Mouse (Mus musculus): Measurements from ENCODE around the gene Ager.

Gene Ager

DNA sequence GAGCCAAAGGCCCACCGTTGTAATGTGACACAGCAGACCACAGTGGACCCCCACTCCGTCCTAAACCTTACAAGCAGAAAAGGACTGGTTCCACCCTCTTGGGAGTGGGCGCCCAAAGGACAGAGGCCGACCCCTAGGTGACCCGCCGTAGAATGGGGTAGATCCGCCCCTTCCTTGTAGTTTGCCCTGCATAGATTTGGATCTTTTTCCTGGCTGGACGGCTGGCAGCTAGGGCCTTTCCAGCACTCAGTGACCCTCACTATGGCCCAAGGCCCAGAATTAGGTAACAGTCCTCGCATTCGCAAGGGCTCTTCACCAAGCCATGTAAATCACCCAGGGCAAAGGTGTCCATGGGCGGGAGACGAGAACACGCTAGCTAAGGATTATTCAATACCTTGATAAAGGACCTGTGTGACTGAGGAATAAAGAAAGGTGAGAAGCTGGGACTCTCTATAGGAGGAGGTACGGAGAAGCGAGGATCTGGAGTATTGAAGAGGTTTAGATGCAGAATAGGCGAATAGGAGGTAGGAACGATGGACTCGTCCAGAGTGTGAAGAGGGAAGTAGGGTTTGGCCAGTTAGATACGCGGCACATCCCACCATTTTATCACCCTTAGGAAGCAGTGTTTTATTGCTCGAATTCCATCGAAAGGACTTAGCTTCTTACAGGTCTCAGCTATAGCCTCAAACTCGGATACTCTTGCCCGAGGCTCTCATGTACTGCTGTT is 7.0 kb downstream of the Ager start:
- peak; percentile 77 for DNase-seq (ENCODE audit: low read depth, low spot score)

- peak; percentile 98 for DNase-seq (ENCODE audit: low read depth, low spot score)
Measured at GRCm38 (mm10) chr17:34605609-34606008, 7.9 kb downstream of the Ager start.

DNA sequence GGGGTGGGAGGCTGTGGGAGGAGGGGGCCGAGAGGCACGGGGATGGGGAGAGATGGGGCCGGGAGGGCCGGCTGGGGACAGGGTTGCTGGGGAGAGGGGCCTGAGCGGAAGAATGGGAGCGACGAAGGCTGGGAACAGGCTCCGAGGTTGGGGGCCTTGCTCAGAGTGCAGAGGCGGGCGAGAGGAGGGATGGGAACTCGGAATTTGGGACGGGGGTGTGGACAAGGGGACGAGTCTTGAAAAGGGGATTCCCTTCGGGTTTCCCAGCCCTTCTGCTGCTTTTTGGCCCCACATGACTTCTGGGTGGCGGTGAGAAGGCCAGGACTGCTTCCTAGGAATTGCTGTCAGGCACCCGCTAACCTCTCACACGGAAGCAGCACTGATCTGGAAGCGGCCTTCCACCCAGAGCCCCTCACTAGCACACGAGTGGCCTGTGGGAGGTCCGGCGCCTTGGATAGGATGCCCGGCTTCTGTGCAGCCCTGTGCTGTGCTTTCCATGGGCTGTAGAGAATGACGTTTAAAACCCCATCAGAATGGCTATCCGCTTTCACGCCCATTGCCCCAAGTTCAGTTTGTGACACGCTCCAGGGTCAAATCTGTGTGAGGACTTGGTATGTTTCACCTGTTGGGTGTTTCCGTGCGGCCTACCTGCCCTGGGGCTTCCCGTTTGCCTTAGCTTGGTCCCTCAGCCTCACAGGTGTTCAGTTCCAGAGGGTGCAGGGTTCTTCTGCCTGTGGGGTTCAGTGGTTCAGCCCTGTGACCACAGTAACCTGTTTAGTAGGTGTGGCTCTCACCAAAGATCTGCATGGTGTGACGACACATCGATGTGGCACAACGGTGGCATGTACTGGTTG is 8.8 kb downstream of the Ager start:
- peak; percentile 52 for DNase-seq (ENCODE audit: low read depth, low spot score)

GRCm38 (mm10) chr17:34607997-34608396 is 10.3 kb downstream of the Ager start:
- DNase-seq (ENCODE audit: low read depth, low spot score), result no peak

DNA sequence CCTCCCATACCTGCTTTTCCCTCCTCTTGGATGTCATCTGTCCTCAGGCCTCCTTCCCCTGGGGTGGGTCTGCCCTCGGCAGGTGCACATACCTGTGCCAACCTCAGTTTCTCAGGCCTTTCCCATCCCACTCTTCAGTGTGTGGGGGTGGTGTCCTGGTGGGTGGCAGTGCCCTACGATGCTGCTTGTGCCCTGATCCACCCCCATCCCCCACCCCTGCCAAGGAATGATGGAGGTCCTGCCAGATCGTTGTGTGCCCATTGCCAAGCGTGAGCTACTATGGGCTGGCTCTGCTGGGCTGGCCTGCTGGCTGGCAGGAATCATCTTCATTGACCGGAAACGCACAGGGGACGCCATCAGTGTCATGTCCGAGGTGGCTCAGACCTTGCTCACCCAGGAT is 13.4 kb downstream of the Ager start:
- no peak for DNase-seq (ENCODE audit: low read depth, low spot score)

DNA sequence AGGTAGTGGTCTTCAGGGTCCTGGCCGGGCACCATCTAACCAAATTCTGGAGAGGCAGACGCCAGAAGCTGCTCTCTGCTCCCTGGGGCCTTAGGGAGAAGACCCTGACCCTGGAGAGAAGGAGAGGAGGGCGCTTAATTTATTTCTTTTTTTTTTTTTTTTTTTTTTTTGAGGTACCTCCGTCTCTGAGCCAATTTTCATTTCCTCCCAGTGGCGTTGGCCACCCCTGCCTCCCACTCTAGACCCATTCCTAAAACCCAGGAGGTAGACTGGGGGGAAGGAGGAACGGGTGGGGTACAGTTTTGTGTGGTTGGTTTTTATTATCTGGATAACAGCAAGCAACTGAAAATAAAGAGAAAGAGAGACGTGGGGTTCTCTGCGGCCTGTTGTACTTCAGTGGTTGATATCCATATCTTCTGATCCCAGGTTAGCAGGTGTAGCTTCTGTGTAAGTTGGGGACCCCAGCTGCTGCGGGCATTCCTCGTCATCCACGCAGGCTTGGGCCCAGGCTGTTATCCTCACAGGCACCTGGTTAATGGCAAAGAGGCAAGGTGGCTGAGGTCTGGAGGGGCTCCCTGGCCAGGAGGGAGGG is 15.5 kb downstream of the Ager start:
- no peak for DNase-seq (ENCODE audit: low read depth, low spot score)

- DNase-seq (ENCODE audit: low read depth, low spot score), result no peak
Measured at GRCm38 (mm10) chr17:34613830-34614229, 16.2 kb downstream of the Ager start.

- DNase-seq (ENCODE audit: low read depth, low spot score), result no peak
Measured at GRCm38 (mm10) chr17:34615871-34616270, 18.2 kb downstream of the Ager start, which contains the start of gene Egfl8. Egfl8 (minus strand) TSS chr17:34615971.

DNA sequence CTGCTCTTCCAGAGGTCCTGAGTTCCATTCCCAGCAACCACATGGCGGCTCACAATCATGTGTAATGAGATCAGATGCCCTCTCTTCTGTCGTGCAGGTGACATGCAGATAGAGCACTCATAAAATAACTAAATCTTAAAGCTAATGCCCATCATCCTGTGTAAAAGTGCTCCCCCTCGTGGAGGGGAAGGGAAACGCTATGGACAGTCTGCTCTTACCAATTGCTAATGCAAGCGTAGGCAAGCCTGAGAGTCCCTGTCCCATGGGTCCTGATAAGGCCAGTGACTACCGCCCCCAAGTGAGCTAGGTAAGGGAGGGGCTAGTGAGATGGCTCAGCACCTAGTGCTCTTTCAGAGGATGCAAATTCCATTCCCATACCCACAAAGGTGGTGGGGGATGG is 21.3 kb downstream of the Ager start:
- DNase-seq (ENCODE audit: low read depth, low spot score), result peak; percentile 85

DNA sequence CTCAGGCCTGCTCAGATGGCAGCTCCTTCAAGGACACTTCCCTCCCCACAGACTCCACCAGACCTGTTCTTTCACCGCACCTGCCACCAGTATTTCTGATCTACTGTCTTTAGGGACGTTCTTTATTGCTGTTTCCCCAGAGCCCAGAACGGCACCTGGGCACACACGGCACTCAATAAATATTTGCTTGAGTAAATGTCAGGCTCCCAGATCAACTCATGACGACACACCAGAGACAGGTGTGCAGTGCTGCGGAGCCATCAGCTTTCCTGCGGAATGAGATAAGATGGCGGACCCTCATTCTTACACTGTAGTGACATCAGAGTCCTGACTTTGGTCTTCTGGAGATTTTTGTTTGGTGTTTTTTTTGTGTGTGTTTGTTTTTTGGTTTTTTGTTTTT is 23.3 kb downstream of the Ager start:
- no peak for DNase-seq (ENCODE audit: low read depth, low spot score)

- DNase-seq (ENCODE audit: low read depth, low spot score), result no peak
Measured at GRCm38 (mm10) chr17:34623161-34623560, 25.5 kb downstream of the Ager start.

- DNase-seq (ENCODE audit: low read depth, low spot score), result no peak
Measured at GRCm38 (mm10) chr17:34624981-34625380, 27.3 kb downstream of the Ager start.

- DNase-seq (ENCODE audit: low read depth, low spot score), result no peak
Measured at GRCm38 (mm10) chr17:34626062-34626772, 28.6 kb downstream of the Ager start.

DNA sequence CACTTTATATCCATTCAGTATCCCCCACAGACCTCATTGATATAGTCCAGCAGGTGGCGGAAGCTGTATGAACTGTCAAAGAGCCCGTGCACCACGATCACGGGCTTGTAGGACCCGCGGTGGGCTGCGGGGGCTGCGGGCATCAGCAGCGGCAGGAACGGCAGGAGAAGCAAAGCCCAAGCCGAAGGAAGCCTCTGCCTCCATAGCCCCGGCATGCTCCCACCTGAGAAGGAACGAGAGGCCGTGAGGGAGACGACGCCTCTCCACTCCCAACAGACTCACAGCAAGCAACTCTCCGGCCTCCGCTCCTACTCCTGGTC is 29.1 kb downstream of the Ager start:
- DNase-seq (ENCODE audit: low read depth, low spot score), result no peak

- no peak for DNase-seq (ENCODE audit: low read depth, low spot score)
Measured at GRCm38 (mm10) chr17:34627093-34627942, 29.7 kb downstream of the Ager start.

DNA sequence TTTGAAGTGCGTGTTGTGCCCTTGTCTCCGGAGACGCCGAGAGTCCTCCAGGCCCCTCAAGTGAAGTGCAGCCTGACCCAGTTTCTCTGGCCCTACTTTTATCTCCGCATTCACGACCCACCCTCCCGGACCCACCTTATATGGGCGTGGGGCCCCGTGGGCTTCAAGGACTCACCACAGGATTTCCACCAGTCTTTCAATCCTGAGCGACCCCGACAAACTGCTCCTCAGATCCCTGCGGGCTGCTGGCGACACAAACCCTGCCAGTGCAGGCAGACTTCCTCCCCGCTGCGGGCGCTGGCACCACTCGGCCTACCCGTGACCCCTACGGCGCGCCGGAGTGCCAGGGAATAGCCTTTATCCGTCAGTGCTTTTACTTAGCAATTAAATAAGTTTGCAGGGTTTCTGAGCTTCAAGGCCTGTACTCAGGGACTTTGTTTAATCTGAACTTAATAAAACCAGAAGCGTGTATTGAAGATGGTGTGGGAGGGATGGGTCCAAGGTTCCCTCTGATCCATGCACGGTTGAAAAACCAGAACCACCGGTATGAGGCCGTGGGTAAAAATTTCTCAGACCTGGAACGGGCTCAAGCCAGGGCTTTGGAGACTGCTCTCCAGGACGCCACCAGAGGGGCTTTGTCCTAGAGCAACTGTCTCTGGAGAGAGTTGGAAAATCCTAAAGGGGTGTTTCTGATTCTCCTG is 30.4 kb downstream of the Ager start, which contains the start of gene Ppt2:
TSS of gene Ppt2 (minus strand) at position 568 of the 701 bp plus-strand sequence.
- DNase-seq (ENCODE audit: low read depth, low spot score), result no peak

DNA sequence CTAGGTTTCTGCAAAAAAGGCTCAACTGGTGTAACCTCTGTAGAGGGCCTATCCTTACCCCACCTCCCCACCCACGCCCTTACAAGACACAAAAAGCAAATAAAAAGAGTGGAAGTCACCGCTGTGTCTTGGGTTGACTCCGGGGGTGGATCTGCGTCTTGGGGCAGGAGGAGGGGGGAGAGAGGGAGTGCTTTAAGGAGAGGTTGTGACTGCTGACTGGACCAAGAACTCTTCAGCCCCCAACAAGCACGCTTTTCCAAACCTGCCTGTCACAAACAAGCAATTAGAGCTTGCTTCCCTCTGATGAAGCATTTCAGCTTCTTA is 30.9 kb downstream of the Ager start:
- no peak for DNase-seq (ENCODE audit: low read depth, low spot score)

GRCm38 (mm10) chr17:34629221-34629751 is 31.6 kb downstream of the Ager start, which contains the start of gene Prrt1:
Prrt1 (plus strand) TSS chr17:34629533.
- no peak for DNase-seq (ENCODE audit: low read depth, low spot score)

GRCm38 (mm10) chr17:34629796-34630603 is 32.3 kb downstream of the Ager start:
- DNase-seq (ENCODE audit: low read depth, low spot score), result no peak

Measured in A20 (cell line).